Mouse (Mus musculus) gastrocnemius, adult 2 months (tissue): Measurements from ENCODE around the gene Atxn7l2. TPM values are rescaled to one million over a fixed set of nuclear protein-coding genes. Genes with fewer than 3 reads are reported as not detected.
A peak's percentile ranks its signal among the peaks of the same experiment; 100 is the strongest.

Experiments
- DNase-seq: peaks from one replicate; pipeline ENCODE4 v3.0.0; 2022
- H3K27ac ChIP-seq: fragments of 200-600 bp; 2 replicates; pipeline ENCODE4 v1.8.1; 2022; ENCODE audit warnings: mild to moderate bottlenecking
- H3K4me3 ChIP-seq: fragments of 200-600 bp; 2 replicates; pipeline ENCODE4 v1.8.1; 2022; ENCODE audit warnings: mild to moderate bottlenecking, moderate library complexity
- CTCF ChIP-seq: fragments of 200-600 bp; IDR thresholded peaks from 2 replicates; pipeline ENCODE4 v1.8.1; 2022; ENCODE audit warnings: antibody characterized with exemption, mild to moderate bottlenecking, moderate library complexity
- intact Hi-C: fragments of 180-260 bp; cut with DNase I; formaldehyde crosslinking; loops from one replicate; pipeline ENCODE4 v1.15.1; 2025
- total RNA-seq, 2 experiments: library from RNA; stranded (reverse); gene quantifications; 2 replicates each; pipeline ENCODE4 v1.2.3; 2021

Atxn7l2 gene
- total RNA-seq, 2 experiments from 2014 or later: 6.4 to 8.6 TPM

DNA sequence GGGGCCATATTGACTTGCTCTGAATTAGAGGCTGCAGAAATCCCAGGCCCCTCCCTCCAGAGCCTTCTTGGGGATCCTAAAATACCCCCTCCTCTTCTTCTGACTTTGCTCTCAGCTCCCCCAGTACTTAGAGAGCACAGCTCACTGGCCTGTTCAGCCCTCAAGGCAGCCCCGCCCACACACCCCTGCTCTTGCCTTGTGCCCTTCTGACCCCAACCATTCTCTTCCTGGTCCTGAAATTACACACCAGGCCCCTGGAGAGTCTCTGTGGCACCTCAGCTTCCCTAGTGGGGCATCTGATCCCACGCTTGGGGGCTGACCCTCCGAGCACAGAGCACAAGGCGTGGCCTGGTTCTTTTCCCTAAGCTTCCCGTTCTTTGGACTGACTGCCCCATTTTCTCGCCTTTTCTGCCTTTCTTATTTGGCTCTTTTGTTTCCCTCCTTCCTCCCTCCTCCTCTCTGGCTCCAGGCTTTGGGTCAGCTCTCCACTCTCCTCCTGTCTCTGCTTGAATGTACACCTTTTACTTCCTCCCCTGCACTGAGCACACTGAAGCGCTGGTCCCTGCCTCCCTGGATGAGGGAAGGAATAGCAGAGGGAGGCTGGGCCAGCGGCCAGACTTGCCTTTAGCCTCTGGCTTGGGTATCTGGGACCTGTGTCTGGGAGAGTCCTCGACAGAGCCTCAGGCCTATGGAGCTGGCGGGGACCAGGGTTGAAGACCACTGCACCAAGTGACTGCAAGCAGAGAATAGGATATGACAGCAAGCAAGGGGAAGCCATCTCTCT lies 45.0 kb downstream of the Atxn7l2 start:
- intact Hi-C loops: loop anchor here (1.0 to 10.0 kb wide), 3 partner anchors 38 to 223 kb away; partner anchors contain the start of gene Psma5
- DNase-seq: peak; percentile 73
- peak overlapping the region; percentile 93 for H3K27ac ChIP-seq

DNA sequence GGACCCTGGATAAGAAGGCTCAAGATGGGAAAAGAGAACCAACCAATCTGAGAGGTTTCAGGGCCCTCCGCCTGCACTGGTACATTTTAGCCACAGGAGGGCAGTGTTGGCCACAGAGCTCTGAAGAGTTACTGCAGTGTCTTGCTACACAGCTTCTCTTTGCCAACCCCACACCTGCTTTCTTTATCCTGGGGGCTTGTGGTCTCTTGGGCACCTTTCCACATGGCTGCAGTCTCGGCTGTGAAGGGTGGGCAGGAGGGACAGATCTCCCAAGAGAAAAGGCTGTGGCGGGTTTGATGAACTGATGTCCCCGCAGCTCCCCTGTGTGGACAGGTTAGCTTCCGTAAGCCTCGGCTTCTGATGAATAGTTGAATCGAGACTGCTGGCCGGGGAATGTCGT lies 45.9 kb downstream of the Atxn7l2 start:
- TF ChIP-seq CTCF: peak; percentile 100
- H3K4me3 ChIP-seq: peak overlapping the region; percentile 56
- H3K27ac ChIP-seq: peak overlapping the region; percentile 93
- peak; percentile 85 for DNase-seq
- intact Hi-C loops: loop anchor here (1.0 to 10.0 kb wide), 3 partner anchors 38 to 224 kb away; partner anchors contain the start of gene Psma5

More for the DNA sequence above, 45.0 kb downstream of the Atxn7l2 start:
- TF ChIP-seq CTCF: no peak
- H3K4me3 ChIP-seq: no peak overlapping the region; the same call in 1 of the 2 replicates

DNA sequence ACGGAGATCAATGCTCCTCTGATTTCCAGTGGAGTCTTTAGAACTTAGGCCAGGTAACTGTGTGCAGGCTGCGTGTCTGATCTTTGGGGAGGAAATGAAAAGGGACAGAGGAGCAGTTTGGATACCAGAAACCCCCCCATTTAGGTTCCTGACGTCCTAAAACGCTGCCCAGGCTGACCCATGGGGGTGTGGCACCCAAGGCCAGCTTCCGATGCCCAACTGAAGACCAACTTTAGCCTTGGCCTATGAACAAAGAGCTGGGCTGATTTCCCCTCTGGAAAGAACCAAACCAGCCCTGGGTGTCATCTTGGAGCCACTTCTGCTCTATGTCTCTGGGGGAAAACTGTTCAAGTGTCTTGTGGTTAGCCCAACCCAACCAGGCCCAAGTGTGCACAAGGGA lies 46.6 kb downstream of the Atxn7l2 start:
- TF ChIP-seq CTCF: no peak
- Histone ChIP-seq H3K27ac (no peak overlapping the region), H3K4me3 (no peak overlapping the region)
- DNase-seq: no peak
- intact Hi-C loops: loop anchor here (2.0 to 10.0 kb wide), 2 partner anchors 91 to 225 kb away; partner anchors contain the start of gene Psma5

DNA sequence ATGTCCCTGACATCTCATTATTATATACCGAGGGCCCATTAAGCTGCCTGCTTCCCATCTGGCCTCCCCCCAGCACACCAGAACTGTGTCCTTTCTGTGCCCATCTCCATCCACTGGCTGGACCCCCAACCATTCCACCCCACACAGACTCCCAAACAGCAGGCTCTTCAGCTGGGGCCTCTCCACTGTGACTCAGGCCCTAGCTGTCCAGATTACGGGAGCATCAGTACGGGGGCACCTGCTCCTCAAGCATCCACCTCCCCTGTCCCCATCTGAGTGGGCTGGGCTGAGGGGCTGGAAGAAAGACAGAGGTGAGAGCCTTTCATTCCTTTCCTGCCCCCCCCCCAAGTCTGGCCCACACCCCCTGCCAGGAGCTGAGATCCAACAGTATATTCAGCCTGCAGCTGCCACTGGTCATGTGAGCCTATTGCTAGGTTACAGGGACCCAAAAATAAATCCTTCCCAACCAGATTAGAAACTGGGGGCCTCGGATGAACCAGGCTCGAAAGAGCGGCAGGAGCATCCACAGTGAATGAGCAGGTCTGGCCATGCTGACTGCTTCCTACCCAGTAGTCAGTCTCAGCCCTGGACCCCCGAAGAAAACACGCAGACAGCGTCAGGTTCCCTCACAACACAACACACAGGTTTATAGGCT lies 52.2 kb downstream of the Atxn7l2 start:
- H3K27ac ChIP-seq: peak overlapping the region; percentile 87
- no peak for TF ChIP-seq CTCF
- peak overlapping the region; percentile 32; the same call in 1 of the 2 replicates for H3K4me3 ChIP-seq
- peak; percentile 70 for DNase-seq
- intact Hi-C loops: no loop called here

DNA sequence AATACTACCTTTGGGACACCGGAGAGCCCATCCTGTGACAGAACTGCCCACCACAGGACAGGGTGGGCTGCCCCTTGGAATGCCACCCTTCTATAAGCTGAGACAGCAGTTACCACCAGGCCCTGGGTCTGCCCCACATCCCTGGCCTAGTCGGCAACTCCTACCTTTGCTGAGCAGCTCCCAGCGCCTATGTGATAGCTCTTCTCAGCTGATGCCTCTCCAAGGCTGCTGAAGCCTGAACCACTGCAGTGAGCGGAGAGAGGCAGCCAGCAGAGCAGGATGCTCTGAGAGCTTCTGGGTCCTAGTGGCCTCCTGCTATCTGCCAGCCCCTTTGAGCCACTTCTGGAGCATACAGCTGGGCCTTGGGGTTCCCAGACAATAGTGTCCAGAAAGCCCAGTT lies 56.1 kb downstream of the Atxn7l2 start, which contains the start of gene Gpr61:
Gene Gpr61 (minus strand): TSS at position 227 of the 400 bp plus-strand sequence.
- intact Hi-C loops: no loop called here
- TF ChIP-seq CTCF: no peak
- DNase-seq: no peak
- H3K4me3 ChIP-seq: no peak within 1 kb of the TSS
- no peak within 1 kb of the TSS for H3K27ac ChIP-seq

DNA sequence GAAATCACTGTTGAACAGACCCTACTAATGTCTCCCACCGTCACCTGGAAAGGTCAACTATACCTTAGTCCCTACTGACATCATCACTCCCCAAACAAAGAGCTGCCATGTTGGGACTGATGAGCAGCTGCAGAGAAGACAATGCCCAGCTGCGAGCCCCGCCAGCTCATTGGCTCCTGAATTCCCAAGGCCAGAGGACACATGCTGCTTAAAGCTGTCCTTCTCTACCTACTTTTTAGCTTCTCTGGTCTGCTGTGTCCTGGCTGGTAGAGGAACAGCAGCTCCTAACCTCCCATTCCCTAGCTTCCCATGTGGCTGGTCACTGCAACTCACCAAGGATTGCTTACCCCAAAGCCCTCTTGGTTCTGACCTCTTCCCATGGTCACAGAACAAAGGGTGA lies 58.4 kb downstream of the Atxn7l2 start:
- no peak overlapping the region for H3K27ac ChIP-seq
- TF ChIP-seq CTCF: no peak
- no peak overlapping the region for H3K4me3 ChIP-seq
- DNase-seq: no peak
- intact Hi-C loops: no loop called here

Other genes starting within 250 kb of the Atxn7l2 start
- gene Gstm3, start 241.7 kb downstream of the Atxn7l2 start, total RNA-seq: not detected
- gene Gstm2, start 224.5 kb downstream of the Atxn7l2 start, total RNA-seq: 100 to 1,000 TPM in 1 of 2 experiments, 10 to 100 TPM in 1; 63.0 to 111 TPM
- gene Gstm1, start 193.0 kb downstream of the Atxn7l2 start, total RNA-seq: 100 to 1,000 TPM; 208 to 217 TPM
- 10 to 100 TPM; 10.9 to 12.1 TPM for gene Gstm4, start 166.0 kb downstream of the Atxn7l2 start, total RNA-seq
- gene Ampd2, start 124.3 kb downstream of the Atxn7l2 start, total RNA-seq: 1 to 10 TPM; 3.8 to 5.6 TPM
- gene Gnat2, start 118.1 kb downstream of the Atxn7l2 start, total RNA-seq: under 1 TPM; 0.26 to 0.36 TPM
- 10 to 100 TPM; 12.0 to 13.8 TPM for gene Gnai3, start 64.8 kb downstream of the Atxn7l2 start, total RNA-seq
- not detected for gene Gpr61, start 56.1 kb downstream of the Atxn7l2 start, total RNA-seq
- 10 to 100 TPM; 21.6 to 28.3 TPM for gene Amigo1, start 24.6 kb downstream of the Atxn7l2 start, total RNA-seq
- 1 to 10 TPM; 2.8 to 3.8 TPM for gene Cyb561d1, start 9.7 kb downstream of the Atxn7l2 start, total RNA-seq
- 100 to 1,000 TPM; 321 to 322 TPM for gene Sypl2, start 15.7 kb upstream of the Atxn7l2 start, total RNA-seq
- 10 to 100 TPM; 51.8 to 55.7 TPM for gene Psma5, start 46.0 kb upstream of the Atxn7l2 start, total RNA-seq
- gene Sort1, start 73.1 kb upstream of the Atxn7l2 start, total RNA-seq: 10 to 100 TPM; 28.4 to 56.4 TPM
- not detected for gene Mybphl, start 154.0 kb upstream of the Atxn7l2 start, total RNA-seq
- gene Psrc1, start 172.9 kb upstream of the Atxn7l2 start, total RNA-seq: not detected
- gene Celsr2, start 204.6 kb upstream of the Atxn7l2 start, total RNA-seq: 1 to 10 TPM; 6.4 to 8.8 TPM
- 100 to 1,000 TPM; 116 to 135 TPM for gene Sars, start 234.3 kb upstream of the Atxn7l2 start, total RNA-seq